Mouse (Mus musculus) olfactory bulb, adult 2 months (tissue): Measurements from ENCODE around the gene Sgce. TPM values are rescaled to one million over a fixed set of nuclear protein-coding genes. Genes with fewer than 3 reads are reported as not detected.

Source experiments
- H3K27ac ChIP-seq: fragments of 200-500 bp; 2 replicates; pipeline ENCODE4 v1.5.1; 2012; ENCODE audit warnings: low read depth, low read length; ENCODE audit not compliant: insufficient read depth
- H3K4me1 ChIP-seq: fragments of 200-500 bp; 2 replicates; pipeline ENCODE4 v1.6.1; 2012; ENCODE audit warnings: low read length; ENCODE audit not compliant: control insufficient read depth, insufficient read depth
- H3K4me3 ChIP-seq: fragments of 200-500 bp; 2 replicates; pipeline ENCODE4 v1.5.1; 2012; ENCODE audit warnings: mild to moderate bottlenecking, low read depth, low read length, moderate library complexity; ENCODE audit not compliant: insufficient read depth
- CTCF ChIP-seq: fragments of 200-500 bp; IDR thresholded peaks from 2 replicates; pipeline ENCODE4 v1.5.1; 2012; ENCODE audit warnings: low read depth, mild to moderate bottlenecking, low read length, moderate library complexity; ENCODE audit not compliant: insufficient read depth
- POLR2A ChIP-seq: fragments of 200-500 bp; IDR thresholded peaks from 2 replicates; pipeline ENCODE4 v1.6.1; 2012; ENCODE audit warnings: mild to moderate bottlenecking, low read depth, low read length, moderate library complexity; ENCODE audit not compliant: insufficient read depth
- WGBS: fragments of 180-500 bp; shearing (Covaris S2); methylation state at CpG from one replicate; pipeline ENCODE4 v1.1.7; 2018; 5-methylcytosine and 5-hydroxymethylcytosine counted together
- polyA plus RNA-seq: library from polyadenylated mRNA; stranded (reverse); fragments of >200 nt; gene quantifications from 2 replicates; pipeline ENCODE4 v1.2.4, GENCODE M21; 2012; ENCODE audit warnings: low replicate concordance; ENCODE audit not compliant: missing spikeins, insufficient read depth, insufficient read length

The Sgce gene
- polyA plus RNA-seq, 1 experiment: not detected

- no peak overlapping the region for H3K4me3 ChIP-seq
- no peaks in the 10 kb centered on the region for H3K4me1 ChIP-seq
- H3K27ac ChIP-seq: no peak overlapping the region
- WGBS: 72% methylated on average over 4 of the region's 4 CpGs
- no peak for TF ChIP-seq CTCF
These were observed 113.8 kb downstream of the Sgce start for GRCm38 (mm10) chr6:4633189-4633588.

GRCm38 (mm10) chr6:4631464-4631863 is 115.5 kb downstream of the Sgce start:
- TF ChIP-seq POLR2A (no peak), CTCF (no peak)
- H3K4me3 ChIP-seq: no peak overlapping the region
- H3K4me1 ChIP-seq: no peaks in the 10 kb centered on the region
- WGBS: 69% methylated on average over 3 of the region's 3 CpGs
- no peak overlapping the region for H3K27ac ChIP-seq

Other genes starting within 250 kb of the Sgce start
- not detected in 2 replicates for gene Col1a2, start 242.4 kb downstream of the Sgce start, polyA plus RNA-seq
- gene Casd1, start 146.4 kb downstream of the Sgce start, polyA plus RNA-seq: not detected in 2 replicates
- gene Peg10, start 99 bp upstream of the Sgce start, polyA plus RNA-seq: not detected in 2 replicates
- gene Ppp1r9a, start 155.7 kb upstream of the Sgce start, polyA plus RNA-seq: 308 TPM in 1 of 2 replicates, not detected in the other